ENCODE assay signal across 10 mouse cellular contexts in genomic region chr4:151194030-151194714, GRCm38 (mm10).
DNase-seq lines count a peak whose midpoint lies in the region; ATAC-seq lines count a peak whose summit lies in the region.
"Had no signal": no experiment of that assay in that cellular context is flagged by ENCODE, and none has a peak within 500 bp of the region (broad histone marks: within the 10 kb centered on the region; RNA-seq: fewer than 3 reads in every experiment).

No protein-coding gene starts in this region.

- peaks cover 2% of the 10 kb centered on the region; the same call in 1 of the 2 replicates for H3K4me1 ChIP-seq in neural tube, embryonic 11.5 days (ENCODE audit: control insufficient read depth, insufficient read depth, low read length)
- H3K4me1 ChIP-seq in midbrain, embryonic 13.5 days (replicated peaks) = peaks cover 27% of the 10 kb centered on the region
- H3K4me1 ChIP-seq: embryonic facial prominence, embryonic 13.5 days had no signal

- H3K27me3 ChIP-seq in neural tube, embryonic 11.5 days (ENCODE audit: control insufficient read depth, insufficient read depth, low read length) = no peaks in the 10 kb centered on the region
- H3K27me3 ChIP-seq in midbrain, embryonic 13.5 days = 0 out of 2 replicates have a peak, but pooled peaks cover 9% of the 10 kb centered on the region

- no peaks in the 10 kb centered on the region for H3K9me3 ChIP-seq in neural tube, embryonic 11.5 days (ENCODE audit: control insufficient read depth, low read length)
- H3K9me3 ChIP-seq in midbrain, embryonic 13.5 days = no peaks in the 10 kb centered on the region
- H3K9me3 ChIP-seq: embryonic facial prominence, embryonic 13.5 days had no signal

- no peak for ATAC-seq in neural tube, embryonic 11.5 days (ENCODE audit: insufficient read depth, low FRiP score, low TSS enrichment)
- peak; percentile 77 for ATAC-seq in midbrain, embryonic 13.5 days
- ATAC-seq: liver, postnatal 0 days had no signal

- H3K36me3 ChIP-seq in neural tube, embryonic 11.5 days (ENCODE audit: control insufficient read depth, insufficient read depth, low read length) = no peaks in the 10 kb centered on the region
- no peaks in the 10 kb centered on the region for H3K36me3 ChIP-seq in midbrain, embryonic 13.5 days
- H3K36me3 ChIP-seq: embryonic facial prominence, embryonic 13.5 days had no signal

- H3K9ac ChIP-seq in neural tube, embryonic 11.5 days (ENCODE audit: low read length) = no peak overlapping the region
- H3K9ac ChIP-seq in midbrain, embryonic 13.5 days (replicated peaks) = no peak overlapping the region
- H3K9ac ChIP-seq: embryonic facial prominence, embryonic 13.5 days; liver, postnatal 0 days had no signal

- H3K4me2 ChIP-seq in neural tube, embryonic 11.5 days (ENCODE audit: low read depth) = no peak overlapping the region
- peak overlapping the region; percentile 15 for H3K4me2 ChIP-seq in midbrain, embryonic 13.5 days (replicated peaks)
- H3K4me2 ChIP-seq: embryonic facial prominence, embryonic 13.5 days had no signal

- no peak overlapping the region for H3K27ac ChIP-seq in neural tube, embryonic 11.5 days (ENCODE audit: low read depth, low read length)
- peak overlapping the region; percentile 76 for H3K27ac ChIP-seq in midbrain, embryonic 13.5 days
- H3K27ac ChIP-seq: embryonic facial prominence, embryonic 13.5 days had no signal

- no peak overlapping the region for H3K4me3 ChIP-seq in neural tube, embryonic 11.5 days (ENCODE audit: low read depth, low read length)
- H3K4me3 ChIP-seq in midbrain, embryonic 13.5 days (replicated peaks) = no peak overlapping the region
- H3K4me3 ChIP-seq: embryonic facial prominence, embryonic 13.5 days had no signal

- peak; percentile 44 for DNase-seq in embryo, embryonic 11 days
- no peak for DNase-seq in embryo, embryonic 10 days (ENCODE audit: low spot score)
- peak; percentile 28 for DNase-seq in neural tube, embryonic 11.5 days (ENCODE audit: low spot score)
- DNase-seq in neural tube, embryonic 10.5 days (ENCODE audit: extremely low spot score, low spot score) = no peak
- no peak for DNase-seq in ovary, postnatal 10 days (ENCODE audit: low spot score)
- DNase-seq in Muller cell, postnatal 12 days (ENCODE audit: inconsistent ontology term) = no peak
- no peak for DNase-seq in testis, postnatal 14 days (ENCODE audit: low spot score)
- DNase-seq: liver, postnatal 0 days had no signal

- 32% methylated on average over 11 of the region's 11 CpGs for WGBS in neural tube, embryonic 11.5 days
- 8% methylated on average over 11 of the region's 11 CpGs for WGBS in midbrain, embryonic 13.5 days

Comparison
In these comparisons a context has a peak if more than half of its experiments do, and no peak if none do; other contexts are left out.
1. DNase-seq: peak in embryo, embryonic 11 days (single experiment) and neural tube, embryonic 11.5 days (single experiment); none in embryo, embryonic 10 days (single experiment), neural tube, embryonic 10.5 days (single experiment), ovary, postnatal 10 days (single experiment), Muller cell, postnatal 12 days (single experiment) and testis, postnatal 14 days (single experiment).